ENCODE assay signal across 22 mouse cellular contexts in genomic region chr12:85568298-85568697, GRCm38 (mm10).
"Had no signal": no experiment of that assay in that cellular context is flagged by ENCODE, and none has a peak within 500 bp of the region (broad histone marks: within the 10 kb centered on the region; RNA-seq: fewer than 3 reads in every experiment).

No protein-coding gene starts in this region.

- H3K9me3 ChIP-seq: liver, embryonic 13.5 days; liver, embryonic 15.5 days; lung, embryonic 15.5 days; midbrain, embryonic 10.5 days; midbrain, embryonic 12.5 days; neural tube, embryonic 13.5 days; neural tube, embryonic 15.5 days had no signal

- H3K4me3 ChIP-seq: liver, embryonic 13.5 days; liver, embryonic 15.5 days; lung, embryonic 15.5 days; midbrain, embryonic 10.5 days; midbrain, embryonic 12.5 days; neural tube, embryonic 13.5 days; neural tube, embryonic 15.5 days had no signal

- H3K27me3 ChIP-seq: liver, embryonic 13.5 days; liver, embryonic 15.5 days; lung, embryonic 15.5 days; midbrain, embryonic 12.5 days; neural tube, embryonic 13.5 days; neural tube, embryonic 15.5 days had no signal

- H3K4me2 ChIP-seq: liver, embryonic 13.5 days; liver, embryonic 15.5 days; lung, embryonic 15.5 days; midbrain, embryonic 12.5 days; neural tube, embryonic 13.5 days; neural tube, embryonic 15.5 days had no signal

- H3K9ac ChIP-seq: liver, embryonic 13.5 days; liver, embryonic 15.5 days; liver, postnatal 0 days; lung, embryonic 15.5 days; midbrain, embryonic 12.5 days; neural tube, embryonic 13.5 days; neural tube, embryonic 15.5 days had no signal

- H3K36me3 ChIP-seq: liver, embryonic 13.5 days; liver, embryonic 15.5 days; lung, embryonic 15.5 days; midbrain, embryonic 10.5 days; midbrain, embryonic 12.5 days; neural tube, embryonic 13.5 days; neural tube, embryonic 15.5 days had no signal

- ATAC-seq: liver, postnatal 0 days; lung, postnatal 0 days had no signal

- H3K4me1 ChIP-seq: liver, embryonic 13.5 days; liver, embryonic 15.5 days had no signal

- H3K27ac ChIP-seq: liver, embryonic 13.5 days; liver, embryonic 15.5 days; lung, embryonic 15.5 days; macrophage; midbrain, embryonic 10.5 days; midbrain, embryonic 12.5 days; neural tube, embryonic 13.5 days; neural tube, embryonic 15.5 days had no signal

- DNase-seq: liver, embryonic 13.5 days; liver, postnatal 0 days; lung, adult 2 months; lung, postnatal 14 days; lung, postnatal 36 days; midbrain, embryonic 14.5 days; retina, postnatal 1 day; right cerebral cortex, adult 18-20 months; right cerebral cortex, postnatal 25 days; right cerebral cortex, postnatal 4 days; spleen, adult 18-20 months; thymus, adult 2 months; thymus, postnatal 25 days; thymus, postnatal 4 days had no signal
